Mouse (Mus musculus): ENCODE results near the gene Cyp4f40. TPM values are rescaled to one million over a fixed set of nuclear protein-coding genes. Genes with fewer than 3 reads are reported as not detected.
"Not testable (repeated sequence)": the region's sequence is repeated elsewhere in the genome, so short reads cannot be mapped to it uniquely, and the experiment has no call there.

Gene Cyp4f40
- not detected in 2 replicates for total RNA-seq (2014; fragmentation: Nextera tagmentation)
- 0.05 TPM in 1 of 2 replicates, not detected in the other for total RNA-seq (2017)
- polyA plus RNA-seq (2012), result not detected in 2 replicates

- no peaks in the 10 kb centered on the region for H3K36me3 ChIP-seq (replicated peaks)
- H3K9me3 ChIP-seq (replicated peaks), result no peaks in the 10 kb centered on the region
- DNase-seq (ENCODE audit: low spot score), result no peak
- no peaks in the 10 kb centered on the region for H3K4me1 ChIP-seq (ENCODE audit: insufficient read depth, low read depth, low read length)
- H3K27me3 ChIP-seq (ENCODE audit: insufficient read depth, low read length), result peaks cover 3% of the 10 kb centered on the region; the same call in 1 of the 2 replicates
- no peak for ATAC-seq (ENCODE audit: extremely low read depth, insufficient number of reproducible peaks, low FRiP score, poor library complexity, severe bottlenecking)
- no peak for TF ChIP-seq CTCF (IDR thresholded peaks at IDR 0.05; ENCODE audit: low read depth, low read length)
- no peak for TF ChIP-seq GATA1 (IDR thresholded peaks at IDR 0.05; ENCODE audit: borderline replicate concordance, low read length)
- no peak for TF ChIP-seq TAL1 (conservative IDR thresholded peaks at IDR 0.05; ENCODE audit: low read depth, low read length)
- no peak for TF ChIP-seq POLR2AphosphoS5 (IDR thresholded peaks at IDR 0.05; ENCODE audit: insufficient replicate concordance, low read depth, low read length)
- TF ChIP-seq GATA2 (IDR thresholded peaks at IDR 0.05; ENCODE audit: borderline replicate concordance, low read depth, low read length), result no peak
- no peak within 1 kb of the TSS for H3K4me3 ChIP-seq (ENCODE audit: low read depth, low read length)
Measured at GRCm38 (mm10) chr17:32658712-32659111, at the start of gene Cyp4f40. Gene Cyp4f40, plus strand, starts transcription at chr17:32658900.

- H3K36me3 ChIP-seq (replicated peaks); H3K4me3 ChIP-seq (ENCODE audit: low read depth, low read length); H3K4me1 ChIP-seq (ENCODE audit: insufficient read depth, low read depth, low read length); H3K27me3 ChIP-seq (ENCODE audit: insufficient read depth, low read length); DNase-seq (ENCODE audit: low spot score); H3K9me3 ChIP-seq (replicated peaks); ATAC-seq (ENCODE audit: extremely low read depth, insufficient number of reproducible peaks, low FRiP score, poor library complexity, severe bottlenecking): not testable (repeated sequence)
Measured at GRCm38 (mm10) chr17:32610231-32610630, 48.5 kb upstream of the Cyp4f40 start.

GRCm38 (mm10) chr17:32610896-32611295 lies 47.8 kb upstream of the Cyp4f40 start:
- Histone ChIP-seq H3K4me1 (ENCODE audit: insufficient read depth, low read depth, low read length) (no peaks in the 10 kb centered on the region), H3K27me3 (ENCODE audit: insufficient read depth, low read length) (no peaks in the 10 kb centered on the region), H3K4me3 (ENCODE audit: low read depth, low read length) (no peak overlapping the region), H3K36me3 (replicated peaks) (no peaks in the 10 kb centered on the region), H3K9me3 (replicated peaks) (no peaks in the 10 kb centered on the region)
- ATAC-seq (ENCODE audit: extremely low read depth, insufficient number of reproducible peaks, low FRiP score, poor library complexity, severe bottlenecking), result no peak
- no peak for DNase-seq (ENCODE audit: low spot score)
- TF ChIP-seq GATA1 (IDR thresholded peaks at IDR 0.05; ENCODE audit: borderline replicate concordance, low read length), result no peak
- TF ChIP-seq TAL1 (conservative IDR thresholded peaks at IDR 0.05; ENCODE audit: low read depth, low read length), result no peak
- TF ChIP-seq POLR2AphosphoS5 (IDR thresholded peaks at IDR 0.05; ENCODE audit: insufficient replicate concordance, low read depth, low read length), result no peak
- TF ChIP-seq GATA2 (IDR thresholded peaks at IDR 0.05; ENCODE audit: borderline replicate concordance, low read depth, low read length), result no peak
- TF ChIP-seq CTCF (IDR thresholded peaks at IDR 0.05; ENCODE audit: low read depth, low read length), result no peak

- Histone ChIP-seq H3K4me1 (ENCODE audit: insufficient read depth, low read depth, low read length) (no peaks in the 10 kb centered on the region), H3K36me3 (replicated peaks) (no peaks in the 10 kb centered on the region), H3K9me3 (replicated peaks) (no peaks in the 10 kb centered on the region), H3K4me3 (ENCODE audit: low read depth, low read length) (no peak overlapping the region), H3K27me3 (ENCODE audit: insufficient read depth, low read length) (no peaks in the 10 kb centered on the region)
- ATAC-seq (ENCODE audit: extremely low read depth, insufficient number of reproducible peaks, low FRiP score, poor library complexity, severe bottlenecking) (no peak), DNase-seq (ENCODE audit: low spot score) (no peak)
- TF ChIP-seq GATA2 (IDR thresholded peaks at IDR 0.05; ENCODE audit: borderline replicate concordance, low read depth, low read length) (no peak), TAL1 (conservative IDR thresholded peaks at IDR 0.05; ENCODE audit: low read depth, low read length) (no peak), CTCF (IDR thresholded peaks at IDR 0.05; ENCODE audit: low read depth, low read length) (no peak), POLR2AphosphoS5 (IDR thresholded peaks at IDR 0.05; ENCODE audit: insufficient replicate concordance, low read depth, low read length) (no peak)
Measured at GRCm38 (mm10) chr17:32612417-32612816, 46.3 kb upstream of the Cyp4f40 start.

GRCm38 (mm10) chr17:32617252-32617651 lies 41.4 kb upstream of the Cyp4f40 start:
- TF ChIP-seq POLR2AphosphoS5 (IDR thresholded peaks at IDR 0.05; ENCODE audit: insufficient replicate concordance, low read depth, low read length) (no peak), CTCF (IDR thresholded peaks at IDR 0.05; ENCODE audit: low read depth, low read length) (no peak), GATA2 (IDR thresholded peaks at IDR 0.05; ENCODE audit: borderline replicate concordance, low read depth, low read length) (no peak), TAL1 (conservative IDR thresholded peaks at IDR 0.05; ENCODE audit: low read depth, low read length) (no peak), GATA1 (IDR thresholded peaks at IDR 0.05; ENCODE audit: borderline replicate concordance, low read length) (no peak)
- H3K27me3 ChIP-seq (ENCODE audit: insufficient read depth, low read length), result no peaks in the 10 kb centered on the region
- ATAC-seq (ENCODE audit: extremely low read depth, insufficient number of reproducible peaks, low FRiP score, poor library complexity, severe bottlenecking) (no peak), DNase-seq (ENCODE audit: low spot score) (no peak)
- H3K4me3 ChIP-seq (ENCODE audit: low read depth, low read length), result no peak overlapping the region
- no peaks in the 10 kb centered on the region for H3K4me1 ChIP-seq (ENCODE audit: insufficient read depth, low read depth, low read length)
- no peaks in the 10 kb centered on the region for H3K36me3 ChIP-seq (replicated peaks)
- H3K9me3 ChIP-seq (replicated peaks), result peaks cover 14% of the 10 kb centered on the region

GRCm38 (mm10) chr17:32621018-32621417 lies 37.7 kb upstream of the Cyp4f40 start, which contains the start of gene Cyp4f37:
Gene Cyp4f37, plus strand, starts transcription at chr17:32621309.
- not testable (repeated sequence) for ATAC-seq (ENCODE audit: extremely low read depth, insufficient number of reproducible peaks, low FRiP score, poor library complexity, severe bottlenecking); DNase-seq (ENCODE audit: low spot score); H3K4me1 ChIP-seq (ENCODE audit: insufficient read depth, low read depth, low read length); H3K4me3 ChIP-seq (ENCODE audit: low read depth, low read length); H3K27me3 ChIP-seq (ENCODE audit: insufficient read depth, low read length); H3K36me3 ChIP-seq (replicated peaks)
- H3K9me3 ChIP-seq (replicated peaks), result peaks cover 14% of the 10 kb centered on the region

GRCm38 (mm10) chr17:32629726-32630125 lies 29.0 kb upstream of the Cyp4f40 start:
- not testable (repeated sequence) for DNase-seq (ENCODE audit: low spot score); H3K36me3 ChIP-seq (replicated peaks); H3K4me3 ChIP-seq (ENCODE audit: low read depth, low read length); H3K4me1 ChIP-seq (ENCODE audit: insufficient read depth, low read depth, low read length); ATAC-seq (ENCODE audit: extremely low read depth, insufficient number of reproducible peaks, low FRiP score, poor library complexity, severe bottlenecking); H3K9me3 ChIP-seq (replicated peaks); H3K27me3 ChIP-seq (ENCODE audit: insufficient read depth, low read length)

Measured in G1E (cell line).